Mouse (Mus musculus): ENCODE measurements around the gene Olfr352.

The Olfr352 gene

DNA sequence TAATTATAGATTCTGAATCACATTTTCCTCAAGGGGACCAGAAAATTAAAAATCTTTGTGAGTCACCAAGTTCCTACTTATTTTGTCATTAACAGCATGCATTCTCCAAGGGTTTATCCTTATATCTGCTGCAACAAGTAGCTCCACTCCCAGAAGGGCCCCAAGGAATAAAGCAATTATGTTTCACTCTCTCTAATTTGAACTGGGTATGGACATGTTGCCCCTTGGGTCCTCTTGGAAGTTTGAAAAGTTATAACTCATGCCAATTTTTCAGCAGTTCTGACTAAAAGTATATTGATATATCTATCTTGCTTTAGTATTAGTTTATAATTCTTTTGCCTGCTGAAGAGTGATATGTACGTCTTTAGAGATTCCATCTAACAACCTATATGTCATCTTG is at the start of gene Olfr352:
Gene Olfr352 (plus strand): TSS at position 301 of the 400 bp plus-strand sequence.
- DNase-seq (ENCODE audit: low spot score): no peak

DNA sequence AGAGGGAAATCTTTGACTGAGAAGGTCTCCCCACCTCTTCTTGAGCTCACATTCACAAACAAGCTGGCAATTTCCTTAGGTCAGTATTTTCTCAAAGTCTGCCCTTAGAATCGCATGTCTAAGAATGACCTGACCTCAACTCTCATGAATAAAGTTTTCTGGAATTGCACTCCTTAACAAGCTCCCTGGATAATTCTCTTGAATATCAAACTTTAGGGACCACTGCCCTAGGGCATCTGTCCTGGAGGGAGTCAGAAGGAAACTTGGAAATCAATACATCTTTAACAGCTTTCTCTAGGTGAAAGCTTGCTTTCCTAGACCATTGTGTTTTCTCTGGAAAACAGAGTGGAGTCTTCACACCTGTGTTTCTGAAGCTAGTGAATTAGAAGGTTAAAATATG is 22.2 kb upstream of the Olfr352 start, which contains the start of gene Olfr350:
Gene Olfr350 (plus strand): TSS at position 301 of the 400 bp plus-strand sequence.
- DNase-seq (ENCODE audit: low spot score): no peak

DNA sequence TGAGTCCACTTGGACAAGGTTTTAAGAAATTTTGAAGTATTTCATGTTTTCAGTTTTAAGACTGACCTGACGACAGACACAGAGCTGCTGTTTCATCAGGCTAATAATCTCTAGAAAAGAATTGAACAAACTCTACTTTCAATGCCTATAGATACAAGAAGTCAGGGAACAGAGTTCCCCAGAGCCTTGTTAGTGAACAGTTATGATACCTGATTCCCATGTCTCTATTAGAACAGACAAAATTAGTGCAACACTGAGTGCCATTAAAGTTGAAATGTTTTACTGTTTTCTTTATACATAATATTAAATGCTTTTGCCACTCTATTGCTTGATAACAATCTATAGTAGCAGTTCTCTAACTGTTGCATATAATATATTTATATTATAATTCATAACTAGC is 5.7 kb upstream of the Olfr352 start, which contains the start of gene Olfr351:
Gene Olfr351 (minus strand): TSS at position 101 of the 400 bp plus-strand sequence.
- DNase-seq (ENCODE audit: low spot score): no peak

DNA sequence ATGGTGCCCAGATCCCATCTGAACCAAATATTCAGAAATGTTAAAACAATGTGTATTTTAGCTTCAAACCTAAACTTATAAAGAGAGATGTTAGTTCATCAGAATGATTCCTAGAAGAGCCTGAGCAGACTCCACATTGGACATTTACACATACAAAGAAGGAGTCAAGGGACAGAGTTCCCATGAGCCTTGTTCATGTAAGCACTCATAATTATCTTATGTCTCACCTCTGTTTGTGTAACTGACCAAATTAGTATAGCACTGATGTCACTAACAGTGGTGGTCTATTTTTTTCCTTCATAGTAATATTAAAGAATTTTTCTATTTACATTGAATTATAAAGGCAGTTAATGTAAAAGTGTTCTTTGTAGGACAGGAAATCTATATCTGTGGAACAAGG is 24.6 kb downstream of the Olfr352 start, which contains the start of gene Olfr353:
Gene Olfr353 (minus strand): TSS at position 101 of the 400 bp plus-strand sequence.
- DNase-seq (ENCODE audit: low spot score): no peak

DNA sequence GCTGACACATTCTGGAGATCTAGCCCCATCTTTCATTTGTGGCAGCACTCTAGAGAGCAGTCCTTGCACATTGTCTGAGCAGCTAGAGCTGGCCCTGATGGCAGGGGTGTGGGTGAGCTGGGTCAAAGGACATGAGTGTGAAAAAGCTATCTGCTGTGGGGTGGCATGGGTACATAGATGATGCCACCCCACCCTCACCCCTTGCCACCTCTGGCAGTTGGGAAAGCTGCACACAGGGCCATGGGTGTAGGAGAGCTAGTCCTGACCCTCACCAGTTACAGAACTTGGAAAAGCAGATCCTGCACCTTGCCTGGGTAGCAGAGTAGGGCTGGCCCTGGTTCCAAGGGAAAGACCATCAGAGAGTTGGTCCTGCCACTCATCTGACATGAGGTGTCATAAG is 28.9 kb downstream of the Olfr352 start:
- no peak for DNase-seq (ENCODE audit: low spot score)

DNA sequence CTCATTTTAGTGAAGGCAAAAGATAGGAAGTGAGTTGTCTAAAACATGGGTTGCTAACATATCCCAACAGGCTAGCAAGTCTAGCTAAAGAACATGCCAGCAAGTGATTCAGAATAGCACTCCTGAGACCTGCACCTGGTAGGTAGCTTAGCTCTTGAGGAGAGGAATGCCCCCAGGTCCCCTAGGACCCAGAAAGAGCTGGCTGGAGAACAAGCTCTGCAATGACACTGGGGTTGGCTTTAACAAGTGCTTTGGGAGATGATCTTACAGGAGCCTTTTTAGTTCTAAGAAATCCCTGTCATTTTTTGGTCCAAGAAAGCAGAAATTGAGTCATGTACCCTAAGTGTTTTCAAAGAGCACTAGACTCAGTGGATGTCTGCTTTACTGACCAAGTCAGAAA is 37.1 kb downstream of the Olfr352 start, which contains the start of gene Olfr354:
Gene Olfr354 (plus strand): TSS at position 301 of the 400 bp plus-strand sequence.
- DNase-seq (ENCODE audit: low spot score): no peak
